ENCODE assay signal across 18 mouse cellular contexts in genomic region chr6:119406528-119406927, GRCm38 (mm10).
"Had no signal": no experiment of that assay in that cellular context is flagged by ENCODE, and none has a peak within 500 bp of the region (broad histone marks: within the 10 kb centered on the region; RNA-seq: fewer than 3 reads in every experiment).

No protein-coding gene starts in this region.

- H3K9ac ChIP-seq: limb, embryonic 13.5 days; liver, embryonic 15.5 days had no signal

- H3K36me3 ChIP-seq: limb, embryonic 10.5 days; limb, embryonic 13.5 days; liver, embryonic 15.5 days had no signal

- H3K4me1 ChIP-seq: limb, embryonic 10.5 days had no signal

- H3K27me3 ChIP-seq: limb, embryonic 13.5 days; liver, embryonic 15.5 days had no signal

- H3K4me3 ChIP-seq: layer of hippocampus, adult 2 months; limb, embryonic 10.5 days; limb, embryonic 13.5 days; liver, embryonic 15.5 days had no signal

- H3K4me2 ChIP-seq: limb, embryonic 13.5 days; liver, embryonic 15.5 days; midbrain, embryonic 11.5 days had no signal

- DNase-seq: kidney, adult 18-20 months; kidney, adult 9 months; kidney, postnatal 14 days; layer of hippocampus, adult 9-11 months; liver; lung, adult 2 months; lung, postnatal 14 days; lung, postnatal 4 days; midbrain, embryonic 14.5 days; thymus, adult 2 months; thymus, postnatal 14 days; thymus, postnatal 4 days had no signal

- H3K27ac ChIP-seq: layer of hippocampus, adult 2 months; limb, embryonic 10.5 days; limb, embryonic 13.5 days; liver, embryonic 15.5 days; stomach, postnatal 0 days had no signal

- H3K9me3 ChIP-seq: limb, embryonic 10.5 days; limb, embryonic 13.5 days; liver, embryonic 15.5 days had no signal
